Mouse (Mus musculus) embryo, embryonic 10.5 days (tissue): ENCODE measurements around the gene Sumf2.
A peak's percentile ranks its signal among the peaks of the same experiment; 100 is the strongest.

Experiments used
- DNase-seq: peaks from one replicate; pipeline ENCODE4 v3.0.0-alpha.2; 2015; ENCODE audit warnings: low spot score

The Sumf2 gene

DNA sequence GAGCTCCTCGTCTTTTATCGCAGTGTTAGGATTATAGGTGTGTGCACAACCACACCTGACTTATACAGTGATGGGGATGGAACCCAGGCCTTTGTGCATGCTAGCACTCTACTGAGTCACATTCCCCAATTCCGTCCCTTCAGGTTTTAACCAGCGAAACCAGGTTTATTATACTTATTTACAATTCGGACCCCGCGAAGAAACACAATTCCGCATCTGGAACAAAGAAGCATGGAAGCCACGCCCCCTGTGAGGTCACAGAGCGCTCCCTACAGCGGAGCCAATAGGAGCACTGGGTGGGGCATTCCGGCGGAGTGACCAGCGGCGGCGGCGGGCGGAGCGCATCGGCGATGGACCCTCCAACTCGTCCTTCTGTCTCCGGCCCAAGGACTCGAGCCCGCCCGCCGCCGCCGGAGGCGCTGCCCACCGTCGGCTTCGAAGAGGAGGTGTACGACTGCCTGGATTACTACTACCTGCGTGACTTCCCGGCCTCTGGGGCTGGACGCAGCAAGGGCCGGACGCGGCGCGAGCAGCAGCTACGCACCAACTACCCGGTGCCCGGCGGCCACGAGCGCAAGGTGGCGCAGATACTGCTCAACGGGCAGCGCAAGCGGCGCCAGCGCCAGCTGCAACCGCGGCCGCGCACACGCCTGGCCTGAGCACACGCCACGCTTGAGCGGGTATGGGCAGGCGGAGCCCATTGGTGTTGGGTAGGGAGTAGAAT lies 61.6 kb downstream of the Sumf2 start, which contains the start of gene Nupr1l:
TSS of gene Nupr1l (plus strand) at position 299 of the 724 bp plus-strand sequence.
- DNase-seq, result peak; percentile 98

DNA sequence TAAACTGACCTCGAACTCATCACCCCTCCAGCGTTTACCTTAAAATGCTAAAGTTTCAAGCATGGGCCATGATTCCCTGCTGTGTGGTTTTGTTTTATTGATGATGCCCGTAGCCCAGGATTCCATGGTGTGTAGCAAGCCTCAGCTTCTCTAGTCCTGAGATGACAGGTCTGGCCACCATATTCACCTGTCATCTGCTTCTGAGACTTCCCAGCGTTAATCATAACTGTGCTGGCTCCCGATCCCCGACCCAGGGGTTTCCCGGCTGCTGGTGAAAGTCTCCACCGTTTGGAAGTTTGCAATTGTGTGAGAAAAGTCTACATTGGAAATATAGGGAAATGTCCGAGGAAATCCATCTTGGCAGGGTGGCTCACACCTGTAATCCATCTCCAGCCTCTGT lies 62.4 kb downstream of the Sumf2 start:
- no peak for DNase-seq

- DNase-seq, result no peak
Observed at GRCm38 (mm10) chr5:129909591-129909990, 62.8 kb downstream of the Sumf2 start.
